Mouse (Mus musculus): Measurements from ENCODE around the gene Pde8b. TPM values are rescaled to one million over a fixed set of nuclear protein-coding genes. Genes with fewer than 3 reads are reported as not detected.

Gene Pde8b
- polyA plus RNA-seq, 1 experiment from 2014 or later: 0.55 TPM

DNA sequence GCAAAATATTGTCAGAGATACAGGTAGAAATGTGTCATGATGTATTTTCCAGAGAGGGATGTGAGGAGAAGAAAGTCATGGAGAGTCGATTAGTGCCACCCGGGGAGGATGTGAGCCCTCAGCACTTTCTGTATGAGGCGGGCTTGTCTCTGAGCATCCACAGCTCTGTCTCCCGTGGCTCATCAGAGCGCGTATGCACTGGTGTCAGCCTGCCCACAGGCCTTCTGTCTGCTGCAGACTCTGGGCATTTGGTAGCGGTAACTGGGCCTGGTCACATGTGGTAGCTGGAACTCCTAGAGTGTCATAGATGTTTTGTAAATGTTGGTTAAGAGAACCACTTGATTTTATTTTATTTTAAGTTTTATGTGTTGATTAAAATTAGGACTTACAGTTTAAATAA is 240.9 kb downstream of the Pde8b start:
- WGBS (ENCODE audit: insufficient replicate concordance): 80% methylated on average over 7 of the region's 7 CpGs
- Histone ChIP-seq H3K27ac (replicated peaks) (no peak overlapping the region), H3K4me2 (no peak overlapping the region), H3K36me3 (replicated peaks) (no peaks in the 10 kb centered on the region), H3K9me3 (replicated peaks) (no peaks in the 10 kb centered on the region), H3K27me3 (no peaks in the 10 kb centered on the region), H3K9ac (no peak overlapping the region), H3K4me1 (replicated peaks) (no peaks in the 10 kb centered on the region), H3K4me3 (replicated peaks) (no peak overlapping the region)
- no peak for ATAC-seq (ENCODE audit: insufficient read depth)

DNA sequence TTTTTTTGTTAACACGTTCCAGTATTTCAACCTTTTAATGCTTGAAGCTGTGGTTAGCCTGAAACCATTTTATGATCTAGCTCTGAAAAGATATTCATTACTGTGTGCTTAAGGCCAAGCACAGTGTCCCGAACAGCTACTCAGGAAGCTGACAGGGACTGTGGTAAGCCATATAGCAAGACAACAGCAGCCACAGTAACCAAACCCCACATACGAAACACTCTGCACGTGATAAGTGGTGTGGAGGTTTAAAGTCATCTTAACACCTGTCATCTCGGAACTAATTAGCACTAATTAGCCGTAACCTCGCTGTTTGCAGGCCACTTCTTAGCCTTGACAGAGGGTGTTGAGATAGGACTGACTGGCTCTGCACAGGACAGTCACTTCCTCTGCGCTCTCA is 242.9 kb downstream of the Pde8b start:
- WGBS (ENCODE audit: insufficient replicate concordance): 48% methylated on average over 8 of the region's 8 CpGs
- Histone ChIP-seq H3K9me3 (replicated peaks) (no peaks in the 10 kb centered on the region), H3K9ac (no peak overlapping the region), H3K27me3 (no peaks in the 10 kb centered on the region), H3K4me3 (replicated peaks) (no peak overlapping the region), H3K36me3 (replicated peaks) (no peaks in the 10 kb centered on the region), H3K4me1 (replicated peaks) (no peaks in the 10 kb centered on the region), H3K27ac (replicated peaks) (no peak overlapping the region), H3K4me2 (no peak overlapping the region)
- no peak for ATAC-seq (ENCODE audit: insufficient read depth)

DNA sequence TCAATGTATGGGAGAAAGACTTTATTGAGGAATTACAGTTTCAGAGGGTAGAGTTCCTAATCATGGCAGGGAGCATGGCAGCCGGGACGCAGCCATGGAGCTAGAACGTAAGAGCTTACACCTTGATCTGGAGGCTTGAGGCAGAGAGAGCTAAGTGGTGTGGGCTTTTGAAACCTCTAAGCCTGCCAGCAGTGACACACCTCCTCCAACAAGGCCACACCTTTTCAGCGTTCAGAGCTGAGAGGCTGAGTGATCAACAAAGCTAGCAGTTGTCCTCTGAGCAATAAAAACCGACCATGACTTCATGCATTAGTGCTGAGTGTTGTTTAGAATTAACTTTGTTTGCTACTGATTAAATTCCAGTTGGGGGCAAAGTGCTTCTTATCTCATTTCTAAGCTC is 259.6 kb downstream of the Pde8b start:
- no peaks in the 10 kb centered on the region for H3K36me3 ChIP-seq (replicated peaks)
- H3K4me2 ChIP-seq: no peak overlapping the region
- no peaks in the 10 kb centered on the region for H3K9me3 ChIP-seq (replicated peaks)
- H3K27me3 ChIP-seq: no peaks in the 10 kb centered on the region
- ATAC-seq (ENCODE audit: insufficient read depth): no peak
- no peak overlapping the region for H3K4me3 ChIP-seq (replicated peaks)
- H3K9ac ChIP-seq: no peak overlapping the region
- H3K4me1 ChIP-seq (replicated peaks): 0 out of 2 replicates have a peak, but pooled peaks cover 3% of the 10 kb centered on the region
- WGBS (ENCODE audit: insufficient replicate concordance): 47% methylated on average over 5 of the region's 5 CpGs
- no peak overlapping the region for H3K27ac ChIP-seq (replicated peaks)

DNA sequence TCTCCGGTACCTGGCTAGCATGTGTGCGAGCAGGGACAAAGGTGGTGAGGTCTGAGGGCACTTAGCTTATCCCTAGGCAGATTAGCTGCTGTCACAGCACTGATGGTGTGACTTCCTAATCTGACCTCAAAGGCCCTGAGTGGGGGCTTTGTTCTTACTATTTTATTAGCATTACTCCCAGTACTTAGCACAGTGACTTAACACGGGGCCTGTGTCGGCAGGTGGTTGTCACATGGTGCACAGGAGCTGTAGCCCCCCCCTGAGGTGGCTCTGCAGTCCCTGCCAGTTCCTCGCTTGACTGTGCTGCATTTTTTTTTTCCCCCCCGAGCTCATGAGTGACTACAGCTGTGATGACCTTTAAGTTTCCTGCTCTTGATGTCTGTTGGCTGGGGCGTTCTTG is 271.1 kb downstream of the Pde8b start:
- Histone ChIP-seq H3K36me3 (replicated peaks) (no peaks in the 10 kb centered on the region), H3K4me1 (replicated peaks) (peaks cover 13% of the 10 kb centered on the region), H3K9ac (no peak overlapping the region), H3K4me3 (replicated peaks) (no peak overlapping the region), H3K27me3 (no peaks in the 10 kb centered on the region), H3K27ac (replicated peaks) (no peak overlapping the region), H3K9me3 (replicated peaks) (no peaks in the 10 kb centered on the region), H3K4me2 (no peak overlapping the region)
- WGBS (ENCODE audit: insufficient replicate concordance): 62% methylated on average over 7 of the region's 7 CpGs
- no peak for ATAC-seq (ENCODE audit: insufficient read depth)

DNA sequence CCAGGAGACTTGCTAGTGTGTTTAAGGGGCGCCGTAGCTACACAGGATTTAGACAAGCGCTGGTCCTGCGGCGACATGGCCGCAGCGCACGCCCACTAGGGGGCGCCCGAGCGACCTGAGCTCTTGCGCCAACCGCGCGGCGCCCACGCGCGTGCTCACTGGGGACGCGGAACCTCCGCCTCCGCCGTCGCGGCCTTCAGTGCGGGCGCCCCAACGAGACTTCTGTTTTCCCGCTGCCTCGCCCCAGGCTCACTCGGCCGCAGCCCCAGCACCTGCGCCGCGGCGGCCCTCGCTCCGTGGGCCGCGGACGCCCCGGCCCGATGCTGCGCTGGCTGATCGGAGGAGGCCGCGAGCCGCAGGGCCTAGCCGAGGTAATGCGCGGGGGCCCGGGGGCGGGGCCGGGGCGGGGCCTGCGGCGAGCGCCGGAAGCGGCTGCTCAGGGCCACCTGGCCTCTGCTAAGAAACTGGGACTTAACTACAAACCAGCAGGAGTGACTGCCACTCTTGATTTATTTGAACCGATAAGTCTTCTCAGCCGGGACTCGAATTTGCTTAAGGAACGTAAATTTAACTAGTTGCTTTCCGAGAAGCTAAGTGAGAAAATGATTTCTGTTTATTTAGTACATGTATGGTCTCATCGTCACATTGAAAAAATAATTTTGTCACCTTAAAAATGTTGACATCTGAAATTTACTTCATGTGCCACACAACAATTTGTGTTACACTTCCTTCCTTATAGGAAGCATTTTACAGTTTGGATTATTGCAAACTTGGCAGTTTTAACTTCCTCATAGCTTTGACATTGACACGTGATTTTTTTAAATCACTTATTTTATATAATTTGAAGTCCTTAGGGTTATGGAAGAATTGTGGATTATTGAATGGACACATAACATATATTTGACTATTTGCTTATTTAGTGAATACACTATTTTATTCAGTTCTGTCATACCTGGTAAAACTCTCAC is 273.6 kb downstream of the Pde8b start, which contains the start of gene Wdr41:
TSS of gene Wdr41 (plus strand) at position 126 of the 968 bp plus-strand sequence.
- peak within 1 kb of the TSS; percentile 86 for H3K4me2 ChIP-seq
- H3K4me1 ChIP-seq (replicated peaks): peaks cover 13% of the 10 kb centered on the region
- peak within 1 kb of the TSS; percentile 87 for H3K27ac ChIP-seq (replicated peaks)
- no peaks in the 10 kb centered on the region for H3K27me3 ChIP-seq
- no peaks in the 10 kb centered on the region for H3K36me3 ChIP-seq (replicated peaks)
- ATAC-seq (ENCODE audit: insufficient read depth): peak; percentile 98
- WGBS (ENCODE audit: insufficient replicate concordance): 1% methylated on average over 68 of the region's 68 CpGs
- no peaks in the 10 kb centered on the region for H3K9me3 ChIP-seq (replicated peaks)
- H3K4me3 ChIP-seq (replicated peaks): peak within 1 kb of the TSS; percentile 80
- peak within 1 kb of the TSS; percentile 83 for H3K9ac ChIP-seq

DNA sequence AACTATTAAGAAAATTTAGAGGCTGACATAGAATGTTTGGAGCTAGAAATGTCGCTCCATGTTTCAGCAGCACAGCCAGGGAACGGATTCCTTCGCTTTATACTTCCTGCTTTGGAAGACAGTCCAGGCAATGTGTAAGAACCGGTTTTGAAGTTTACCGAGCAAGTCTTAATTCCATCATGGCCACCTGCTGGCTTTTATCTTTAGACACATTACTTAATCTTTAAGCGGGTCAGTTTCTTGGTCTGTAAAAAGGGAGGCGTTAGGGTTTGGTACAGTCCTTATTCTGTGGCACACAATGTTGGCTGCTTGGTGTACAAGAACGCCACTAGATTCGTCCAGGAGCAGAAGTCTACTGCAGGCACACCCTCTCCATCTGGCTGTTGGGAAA is 274.3 kb downstream of the Pde8b start:
- H3K9ac ChIP-seq: peak overlapping the region; percentile 83; the same call in 1 of the 2 replicates
- H3K36me3 ChIP-seq (replicated peaks): no peaks in the 10 kb centered on the region
- peak overlapping the region; percentile 86 for H3K4me2 ChIP-seq
- H3K4me3 ChIP-seq (replicated peaks): peak overlapping the region; percentile 80
- ATAC-seq (ENCODE audit: insufficient read depth): no peak
- H3K4me1 ChIP-seq (replicated peaks): peaks cover 13% of the 10 kb centered on the region
- 26% methylated on average over 9 of the region's 9 CpGs for WGBS (ENCODE audit: insufficient replicate concordance)
- no peak overlapping the region; the same call in 1 of the 2 replicates for H3K27ac ChIP-seq (replicated peaks)
- H3K9me3 ChIP-seq (replicated peaks): no peaks in the 10 kb centered on the region
- H3K27me3 ChIP-seq: no peaks in the 10 kb centered on the region

Other genes starting within 250 kb of the Pde8b start
- 5.2 and 5.7 TPM in 2 replicates for gene Zbed3, start 73.3 kb upstream of the Pde8b start, polyA plus RNA-seq (2015; fragmentation: Nextera tagmentation; extraction: Ambion mirVana)
- 15.8 and 17.8 TPM in 2 replicates for gene Aggf1, start 125.0 kb upstream of the Pde8b start, polyA plus RNA-seq (2015; fragmentation: Nextera tagmentation; extraction: Ambion mirVana)
- gene Crhbp, start 194.6 kb upstream of the Pde8b start, polyA plus RNA-seq (2015; fragmentation: Nextera tagmentation; extraction: Ambion mirVana): 0.16 and 0.18 TPM in 2 replicates
- gene S100z, start 228.4 kb upstream of the Pde8b start, polyA plus RNA-seq (2015; fragmentation: Nextera tagmentation; extraction: Ambion mirVana): not detected in 2 replicates